Mouse (Mus musculus) olfactory bulb, adult 2 months (tissue): ENCODE results near the gene Atg9a.

Experiments
- CTCF ChIP-seq: fragments of 200-500 bp; IDR thresholded peaks from 2 replicates; pipeline ENCODE4 v1.5.1; 2012; ENCODE audit warnings: low read depth, mild to moderate bottlenecking, low read length, moderate library complexity; ENCODE audit not compliant: insufficient read depth
- POLR2A ChIP-seq: fragments of 200-500 bp; IDR thresholded peaks from 2 replicates; pipeline ENCODE4 v1.6.1; 2012; ENCODE audit warnings: mild to moderate bottlenecking, low read depth, low read length, moderate library complexity; ENCODE audit not compliant: insufficient read depth

DNA sequence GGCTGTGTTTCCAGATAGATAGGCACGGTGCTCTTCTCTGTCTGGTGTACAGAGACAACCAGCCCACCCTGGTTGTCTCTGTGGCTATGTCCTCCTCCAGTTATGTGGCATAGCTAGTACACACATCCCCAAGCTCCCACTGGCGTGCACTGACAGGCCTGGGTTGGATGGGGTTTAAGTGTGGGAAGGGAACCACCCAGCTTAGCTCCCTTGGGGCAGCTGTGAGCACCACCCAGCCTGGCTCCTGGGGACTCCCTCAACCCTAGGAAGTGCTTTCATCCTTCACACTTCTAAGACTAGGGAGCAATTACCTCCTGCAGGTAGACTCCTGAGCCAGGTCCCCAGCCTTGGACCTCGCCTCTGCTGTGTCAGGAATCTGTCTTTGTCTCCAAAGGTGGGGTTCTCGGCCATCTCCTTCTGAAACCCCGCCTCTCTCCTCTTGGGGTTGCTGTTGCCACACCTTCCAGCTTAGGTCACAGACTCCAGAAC, 39.7 kb upstream of the Atg9a start, which contains the start of gene A630095N17Rik:
- TF ChIP-seq POLR2A (no peak), CTCF (no peak)
